Mouse (Mus musculus): ENCODE measurements around the gene Pdhb. TPM values are rescaled to one million over a fixed set of nuclear protein-coding genes. Genes with fewer than 3 reads are reported as not detected.
A peak's percentile ranks its signal among the peaks of the same experiment; 100 is the strongest.

The Pdhb gene
- total and polyA plus RNA-seq, 3 experiments = 109 to 140 TPM; not detected in 1

GRCm38 (mm10) chr14:8218238-8218637 lies 45.4 kb upstream of the Pdhb start:
- no peak overlapping the region for H3K4me3 ChIP-seq (ENCODE audit: control insufficient read depth in 1 of 2, insufficient read depth in 1 of 2, low read depth in 2 of 2, low read length in 2 of 2)
- TF ChIP-seq NELFE (IDR thresholded peaks at IDR 0.05; ENCODE audit: low read depth, low read length) (no peak), SIN3A (IDR thresholded peaks at IDR 0.05; ENCODE audit: low read length) (no peak), TBP (IDR thresholded peaks at IDR 0.05; ENCODE audit: low read depth, low read length) (no peak), UBTF (IDR thresholded peaks at IDR 0.05; ENCODE audit: borderline replicate concordance, insufficient read depth, low read depth, low read length) (no peak), MAZ (IDR thresholded peaks at IDR 0.05; ENCODE audit: low read depth, low read length) (no peak), TAL1 (IDR thresholded peaks at IDR 0.05; ENCODE audit: low read length) (no peak), EP300 (IDR thresholded peaks at IDR 0.05; ENCODE audit: low read depth in 1 of 2, low read length in 2 of 2) (no peak), MEF2A (IDR thresholded peaks at IDR 0.05; ENCODE audit: extremely low read depth, insufficient replicate concordance, low read depth, low read length, poor library complexity, severe bottlenecking) (no peak), BHLHE40 (IDR thresholded peaks at IDR 0.05; ENCODE audit: borderline replicate concordance, low read depth, low read length) (no peak), ZKSCAN1 (IDR thresholded peaks at IDR 0.05; ENCODE audit: low read depth, low read length) (no peak), MAX (IDR thresholded peaks at IDR 0.05; ENCODE audit: low read length) (no peak), CHD2 (IDR thresholded peaks at IDR 0.05; ENCODE audit: low read length) (no peak)
- peaks cover 0 to 7% of the 10 kb centered on the region in 2 experiments; a peak in 2 of 4 replicates for H3K36me3 ChIP-seq (ENCODE audit: control insufficient read depth in 1 of 2, insufficient read depth in 2 of 2, low read length in 2 of 2)
- no peak overlapping the region for H3K27ac ChIP-seq (ENCODE audit: control insufficient read depth, low read depth, low read length)
- no peak overlapping the region for H3K9ac ChIP-seq (ENCODE audit: control insufficient read depth, low read depth, low read length, poor library complexity, severe bottlenecking)
- H3K27me3 ChIP-seq (ENCODE audit: control insufficient read depth in 1 of 2, insufficient read depth in 2 of 2, low read length in 2 of 2) = no peaks in the 10 kb centered on the region
- no peaks in the 10 kb centered on the region for H3K9me3 ChIP-seq (replicated peaks; ENCODE audit: insufficient read depth, low read length)
- peaks cover 10% of the 10 kb centered on the region for H3K79me2 ChIP-seq (ENCODE audit: control insufficient read depth, insufficient read depth, low read length, poor library complexity)
- DNase-seq (ENCODE audit: low read depth, low spot score) = no peak
- H3K4me1 ChIP-seq (ENCODE audit: control insufficient read depth in 1 of 2, insufficient read depth in 2 of 2, low read length in 2 of 2) = peaks cover 0 to 3% of the 10 kb centered on the region in 2 experiments; a peak in 1 of 4 replicates

GRCm38 (mm10) chr14:8216100-8216499 lies 43.3 kb upstream of the Pdhb start:
- Histone ChIP-seq H3K9ac (ENCODE audit: control insufficient read depth, low read depth, low read length, poor library complexity, severe bottlenecking) (peak overlapping the region; percentile 86), H3K9me3 (replicated peaks; ENCODE audit: insufficient read depth, low read length) (no peaks in the 10 kb centered on the region), H3K36me3 (ENCODE audit: control insufficient read depth in 1 of 2, insufficient read depth in 2 of 2, low read length in 2 of 2) (peaks cover 0 to 3% of the 10 kb centered on the region in 2 experiments; a peak in 2 of 4 replicates), H3K4me3 (ENCODE audit: control insufficient read depth in 1 of 2, insufficient read depth in 1 of 2, low read depth in 2 of 2, low read length in 2 of 2) (peak overlapping the region; percentile 98 to 99), H3K27me3 (ENCODE audit: control insufficient read depth in 1 of 2, insufficient read depth in 2 of 2, low read length in 2 of 2) (no peaks in the 10 kb centered on the region; a peak in 1 of 4 replicates), H3K27ac (ENCODE audit: control insufficient read depth, low read depth, low read length) (peak overlapping the region; percentile 69), H3K79me2 (ENCODE audit: control insufficient read depth, insufficient read depth, low read length, poor library complexity) (peaks cover 10% of the 10 kb centered on the region), H3K4me1 (ENCODE audit: control insufficient read depth in 1 of 2, insufficient read depth in 2 of 2, low read length in 2 of 2) (0 out of 4 replicates have a peak, but pooled peaks cover 0 to 3% of the 10 kb centered on the region in 2 experiments)
- DNase-seq (ENCODE audit: low read depth, low spot score) = peak; percentile 88
- TF ChIP-seq GATA1 (IDR thresholded peaks at IDR 0.05; ENCODE audit: low read depth, low read length) (peak; percentile 72), RCOR1 (IDR thresholded peaks at IDR 0.05; ENCODE audit: low read depth, low read length) (peak; percentile 65), SIN3A (IDR thresholded peaks at IDR 0.05; ENCODE audit: low read length) (no peak), EP300 (IDR thresholded peaks at IDR 0.05; ENCODE audit: low read depth in 1 of 2, low read length in 2 of 2) (peak; percentile 50 to 57; a peak in 2 of 4 replicates), NELFE (IDR thresholded peaks at IDR 0.05; ENCODE audit: low read depth, low read length) (no peak), MYC (IDR thresholded peaks at IDR 0.05; ENCODE audit: low read depth, low read length) (no peak), MEF2A (IDR thresholded peaks at IDR 0.05; ENCODE audit: extremely low read depth, insufficient replicate concordance, low read depth, low read length, poor library complexity, severe bottlenecking) (no peak), TAL1 (IDR thresholded peaks at IDR 0.05; ENCODE audit: low read length) (peak; percentile 49), BHLHE40 (IDR thresholded peaks at IDR 0.05; ENCODE audit: borderline replicate concordance, low read depth, low read length) (peak; percentile 26; the same call in 1 of the 2 replicates), ETS1 (IDR thresholded peaks at IDR 0.05; ENCODE audit: low read depth, low read length) (peak; percentile 55; the same call in 1 of the 2 replicates), TBP (IDR thresholded peaks at IDR 0.05; ENCODE audit: low read depth, low read length) (peak; percentile 61), TCF12 (IDR thresholded peaks at IDR 0.05; ENCODE audit: low read depth, low read length) (no peak)

Data from MEL (cell line).